ENCODE assay signal across 10 mouse cellular contexts in the genomic region with DNA sequence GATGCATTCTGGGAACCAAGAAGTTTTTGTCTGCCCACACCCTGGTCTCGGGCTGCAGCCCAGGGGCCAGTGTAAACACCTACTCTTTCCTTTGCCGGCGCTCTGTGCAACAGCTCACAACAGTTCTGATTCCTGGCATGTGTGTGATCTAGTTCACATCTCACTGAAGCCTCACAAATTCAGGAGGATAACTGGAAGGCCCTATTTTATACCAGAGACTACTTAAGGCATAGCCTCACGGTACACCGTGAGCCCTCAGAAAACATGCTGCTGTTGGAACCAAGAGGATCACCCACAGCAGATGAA. TPM values are rescaled to one million over a fixed set of nuclear protein-coding genes. Genes with fewer than 3 reads are reported as not detected.
A peak's percentile ranks its signal among the peaks of the same experiment; 100 is the strongest.
DNase-seq lines count a peak whose midpoint lies in the region; ATAC-seq and TF ChIP-seq lines count a peak whose summit lies in the region.
"Had no signal": no experiment of that assay in that cellular context is flagged by ENCODE, and none has a peak within 500 bp of the region (broad histone marks: within the 10 kb centered on the region; RNA-seq: fewer than 3 reads in every experiment).

No protein-coding gene starts in this region.

- H3K4me3 ChIP-seq in kidney, postnatal 0 days (replicated peaks; ENCODE audit: low read depth, low read length): no peak overlapping the region
- H3K4me3 ChIP-seq in hindbrain, embryonic 15.5 days: no peak overlapping the region
- H3K4me3 ChIP-seq in myocyte: no peak overlapping the region

- no peak for TF ChIP-seq CTCF in kidney, postnatal 0 days (IDR thresholded peaks at IDR 0.05; ENCODE audit: low read depth)

- no peak overlapping the region for H3K4me2 ChIP-seq in kidney, postnatal 0 days (ENCODE audit: low read length)
- H3K4me2 ChIP-seq in hindbrain, embryonic 15.5 days: no peak overlapping the region
- H3K4me2 ChIP-seq in myocyte (ENCODE audit: low read depth): peak overlapping the region; percentile 74

- no peak overlapping the region for H3K9ac ChIP-seq in kidney, postnatal 0 days (ENCODE audit: low read depth, low read length)
- no peak overlapping the region for H3K9ac ChIP-seq in hindbrain, embryonic 15.5 days

- peaks cover 12% of the 10 kb centered on the region; the same call in 1 of the 2 replicates for H3K4me1 ChIP-seq in kidney, postnatal 0 days (replicated peaks; ENCODE audit: insufficient read depth, low read length)
- H3K4me1 ChIP-seq in hindbrain, embryonic 15.5 days (replicated peaks): peaks cover 26% of the 10 kb centered on the region

- ATAC-seq in kidney, postnatal 0 days (replicated peaks; ENCODE audit: low FRiP score, low read depth): no peak
- no peak for ATAC-seq in hindbrain, embryonic 15.5 days (ENCODE audit: low FRiP score, low read depth)

- 37% methylated on average over 5 of the region's 5 CpGs for WGBS in kidney, postnatal 0 days
- WGBS in hindbrain, embryonic 15.5 days: 46% methylated on average over 5 of the region's 5 CpGs

- H3K36me3 ChIP-seq in kidney, postnatal 0 days (ENCODE audit: insufficient read depth, low read length): no peaks in the 10 kb centered on the region
- H3K36me3 ChIP-seq in hindbrain, embryonic 15.5 days: no peaks in the 10 kb centered on the region
- H3K36me3 ChIP-seq in myocyte (ENCODE audit: control insufficient read depth, insufficient read depth): no peaks in the 10 kb centered on the region
- H3K36me3 ChIP-seq: G1E had no signal

- H3K27me3 ChIP-seq in kidney, postnatal 0 days (ENCODE audit: insufficient read depth, low read length): no peaks in the 10 kb centered on the region
- no peaks in the 10 kb centered on the region for H3K27me3 ChIP-seq in hindbrain, embryonic 15.5 days
- no peaks in the 10 kb centered on the region for H3K27me3 ChIP-seq in myocyte (ENCODE audit: control insufficient read depth, insufficient read depth, insufficient read length)

- TF ChIP-seq POLR2A in myocyte (IDR thresholded peaks at IDR 0.05; ENCODE audit: insufficient read length, low read depth): no peak

- peak overlapping the region; percentile 57 for H3K27ac ChIP-seq in kidney, postnatal 0 days
- peak overlapping the region; percentile 80 for H3K27ac ChIP-seq in hindbrain, embryonic 15.5 days (replicated peaks)

- no peak for DNase-seq in kidney, postnatal 0 days (ENCODE audit: low spot score)
- DNase-seq in kidney, postnatal 14 days: no peak
- peak; percentile 58 for DNase-seq in fibroblast of lung, adult 2 months (ENCODE audit: low read depth)
- DNase-seq in B cell, adult 2 months: no peak
- no peak for DNase-seq in yolk sac, embryonic 10.5 days (ENCODE audit: low spot score)
- DNase-seq: layer of hippocampus, adult 9-11 months; right cerebral cortex, postnatal 4 days had no signal

- H3K79me2 ChIP-seq in myocyte (ENCODE audit: control insufficient read depth, insufficient read depth): no peaks in the 10 kb centered on the region

- H3K9me3 ChIP-seq in kidney, postnatal 0 days (replicated peaks; ENCODE audit: low read length): no peaks in the 10 kb centered on the region
- no peaks in the 10 kb centered on the region for H3K9me3 ChIP-seq in hindbrain, embryonic 15.5 days
- H3K9me3 ChIP-seq: G1E had no signal

- no peak overlapping the region for H3ac ChIP-seq in myocyte (ENCODE audit: control insufficient read depth, insufficient read length)

TF ChIP-seq in myocyte, 11 proteins besides CTCF, POLR2A, EP300 and RAD21:
- TF ChIP-seq TCF3 (IDR thresholded peaks at IDR 0.05; ENCODE audit: insufficient read length, low read depth): no peak
- TF ChIP-seq CEBPB (IDR thresholded peaks at IDR 0.05; ENCODE audit: insufficient read depth, poor library complexity, severe bottlenecking): no peak

RNA-seq across cellular contexts. Expression of a gene that starts 10.5 kb away (rescaled TPM):
- polyA plus RNA-seq in kidney, postnatal 0 days (2015; fragmentation: Nextera tagmentation; extraction: Ambion mirVana): 1.4 and 2.3 TPM in 2 replicates
- 5.7 and 6.1 TPM in 2 replicates for polyA plus RNA-seq in hindbrain, embryonic 15.5 days (2015; fragmentation: Nextera tagmentation; extraction: Ambion mirVana)
- polyA plus RNA-seq in myocyte (2012; fragmentation: generic; extraction: Trizol): 2.2 TPM

RNA-seq across cellular contexts. Expression of a gene that starts 39.9 kb away (rescaled TPM):
- 37.1 and 39.1 TPM in 2 replicates for polyA plus RNA-seq in kidney, postnatal 0 days (2015; fragmentation: Nextera tagmentation; extraction: Ambion mirVana)
- 52.9 and 68.5 TPM in 2 replicates for polyA plus RNA-seq in hindbrain, embryonic 15.5 days (2015; fragmentation: Nextera tagmentation; extraction: Ambion mirVana)
- polyA plus RNA-seq in myocyte (2012; fragmentation: generic; extraction: Trizol): 5.6 TPM

RNA-seq across cellular contexts. Expression of a gene that starts 53.1 kb away (rescaled TPM):
- 33.7 and 39.6 TPM in 2 replicates for polyA plus RNA-seq in kidney, postnatal 0 days (2015; fragmentation: Nextera tagmentation; extraction: Ambion mirVana)
- polyA plus RNA-seq in hindbrain, embryonic 15.5 days (2015; fragmentation: Nextera tagmentation; extraction: Ambion mirVana): 16.7 and 17.0 TPM in 2 replicates
- 23.2 TPM for polyA plus RNA-seq in myocyte (2012; fragmentation: generic; extraction: Trizol)
